Mouse (Mus musculus) forebrain, embryonic 10.5 days (tissue): ENCODE results near the gene Ttc29. TPM values are rescaled to one million over a fixed set of nuclear protein-coding genes. Genes with fewer than 3 reads are reported as not detected.

Experiments
- DNase-seq: peaks from one replicate; pipeline ENCODE4 v3.0.0-alpha.2; 2017; ENCODE audit warnings: low spot score; ENCODE audit errors: extremely low spot score
- H3K27ac ChIP-seq: fragments of 300-500 bp; sonication (generic); 2 replicates; pipeline ENCODE4 v1.5.1; 2016; ENCODE audit warnings: mild to moderate bottlenecking
- H3K27me3 ChIP-seq: fragments of 300-500 bp; sonication (generic); 2 replicates; pipeline ENCODE4 v1.6.1; 2016; ENCODE audit warnings: mild to moderate bottlenecking; ENCODE audit not compliant: poor library complexity, severe bottlenecking
- H3K36me3 ChIP-seq: fragments of 300-500 bp; sonication (generic); replicated peaks from 2 replicates; pipeline ENCODE4 v1.6.1; 2016; ENCODE audit warnings: mild to moderate bottlenecking, moderate library complexity
- H3K4me1 ChIP-seq: fragments of 300-500 bp; sonication (generic); 2 replicates; pipeline ENCODE4 v1.6.1; 2016
- H3K4me3 ChIP-seq: fragments of 300-500 bp; sonication (generic); 2 replicates; pipeline ENCODE4 v1.5.1; 2016; ENCODE audit warnings: mild to moderate bottlenecking, moderate library complexity
- H3K9me3 ChIP-seq: fragments of 300-500 bp; sonication (generic); 2 replicates; pipeline ENCODE4 v1.6.1; 2016; ENCODE audit warnings: mild to moderate bottlenecking, moderate library complexity
- WGBS: fragments of 180-500 bp; shearing (Covaris S2); methylation state at CpG from one replicate; pipeline ENCODE4 v1.1.7; 2016; 5-methylcytosine and 5-hydroxymethylcytosine counted together
- polyA plus RNA-seq: library from polyadenylated mRNA; unstranded; fragments of >200 nt; fragmentation: Nextera tagmentation; extraction: Ambion mirVana; gene quantifications from 2 replicates; pipeline ENCODE4 v1.2.1, GENCODE M21; 2016

Gene Ttc29
- polyA plus RNA-seq, 1 experiment from 2014 or later: 0.21 TPM

DNA sequence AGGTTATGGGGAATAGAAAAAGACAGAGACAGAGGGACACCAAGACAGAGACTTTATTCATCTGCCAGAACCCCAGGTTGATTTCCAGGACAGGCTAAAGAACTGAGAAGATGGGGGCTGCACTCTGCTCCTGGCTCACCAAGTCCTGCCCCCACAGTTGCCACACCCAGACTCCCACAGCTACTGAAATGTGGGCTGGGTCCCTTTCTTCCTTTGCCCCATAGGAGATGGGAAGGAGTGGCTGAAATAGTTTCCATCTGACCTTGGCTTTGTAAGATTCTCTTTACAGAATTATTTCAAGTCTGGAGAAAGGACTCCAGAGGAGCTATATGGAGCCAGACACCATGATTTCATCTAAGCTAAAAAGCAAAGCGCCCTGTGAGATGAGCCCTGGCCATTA, 219.4 kb downstream of the Ttc29 start:
- H3K36me3 ChIP-seq: no peaks in the 10 kb centered on the region
- no peak overlapping the region for H3K27ac ChIP-seq
- WGBS: 16% methylated on average over 1 of the region's 1 CpGs

DNA sequence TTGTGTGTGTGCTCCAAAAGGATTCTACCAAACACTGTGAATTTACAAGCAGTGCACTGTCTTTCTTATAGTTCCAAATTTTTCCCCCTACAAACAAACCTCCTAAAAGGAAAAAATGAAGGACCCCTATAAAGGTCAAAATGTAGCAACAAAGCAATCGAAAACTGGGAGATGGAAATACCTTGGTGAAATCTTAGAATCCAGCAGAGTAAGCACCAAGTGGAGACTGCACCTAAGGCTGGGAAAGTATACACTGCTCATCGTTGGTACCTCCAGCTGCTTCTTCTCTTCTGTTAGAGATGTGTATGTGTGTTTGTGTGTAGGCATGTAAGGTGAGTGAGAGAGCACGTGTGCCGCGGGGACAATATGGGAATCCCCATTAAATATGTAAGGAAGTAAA, 220.2 kb downstream of the Ttc29 start:
- no peak overlapping the region for H3K27ac ChIP-seq
- no peak overlapping the region for H3K4me3 ChIP-seq
- no peaks in the 10 kb centered on the region for H3K9me3 ChIP-seq
- H3K4me1 ChIP-seq: peaks cover 39% of the 10 kb centered on the region
- WGBS: 12% methylated on average over 5 of the region's 5 CpGs
- H3K36me3 ChIP-seq: no peaks in the 10 kb centered on the region
- DNase-seq: no peak
- peaks cover 100% of the 10 kb centered on the region for H3K27me3 ChIP-seq

More for the DNA sequence above, 219.4 kb downstream of the Ttc29 start:
- no peaks in the 10 kb centered on the region for H3K9me3 ChIP-seq
- H3K4me1 ChIP-seq: peaks cover 32% of the 10 kb centered on the region
- H3K27me3 ChIP-seq: peaks cover 100% of the 10 kb centered on the region
- no peak for DNase-seq
- no peak overlapping the region for H3K4me3 ChIP-seq

DNA sequence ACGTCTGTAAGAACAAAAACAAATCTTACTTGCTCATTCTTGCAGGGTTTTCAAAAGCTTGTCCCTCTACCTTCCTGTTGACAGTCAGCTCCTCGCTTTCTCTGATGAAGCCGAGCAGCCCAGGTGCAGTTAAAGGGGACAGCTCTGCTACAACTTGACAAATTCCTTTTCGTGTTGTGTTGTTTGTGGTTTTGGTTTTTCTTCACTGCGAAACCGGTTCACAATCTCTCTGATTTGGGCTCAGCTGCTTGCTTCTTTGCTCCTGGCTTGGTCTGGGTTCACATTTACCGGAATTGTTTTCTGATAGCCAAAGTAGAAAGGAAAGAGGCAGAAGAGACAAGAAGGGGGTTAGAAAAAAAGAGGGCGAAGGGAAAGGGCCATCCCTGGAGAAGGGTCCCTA, 221.2 kb downstream of the Ttc29 start:
- no peak for DNase-seq
- H3K27me3 ChIP-seq: peaks cover 100% of the 10 kb centered on the region
- no peaks in the 10 kb centered on the region for H3K36me3 ChIP-seq
- H3K9me3 ChIP-seq: no peaks in the 10 kb centered on the region
- no peak overlapping the region for H3K27ac ChIP-seq
- peaks cover 40% of the 10 kb centered on the region for H3K4me1 ChIP-seq
- 0 out of 2 replicates have a peak overlapping the region, but pooled peaks have one; percentile 10 for H3K4me3 ChIP-seq
- WGBS: 3% methylated on average over 8 of the region's 8 CpGs

DNA sequence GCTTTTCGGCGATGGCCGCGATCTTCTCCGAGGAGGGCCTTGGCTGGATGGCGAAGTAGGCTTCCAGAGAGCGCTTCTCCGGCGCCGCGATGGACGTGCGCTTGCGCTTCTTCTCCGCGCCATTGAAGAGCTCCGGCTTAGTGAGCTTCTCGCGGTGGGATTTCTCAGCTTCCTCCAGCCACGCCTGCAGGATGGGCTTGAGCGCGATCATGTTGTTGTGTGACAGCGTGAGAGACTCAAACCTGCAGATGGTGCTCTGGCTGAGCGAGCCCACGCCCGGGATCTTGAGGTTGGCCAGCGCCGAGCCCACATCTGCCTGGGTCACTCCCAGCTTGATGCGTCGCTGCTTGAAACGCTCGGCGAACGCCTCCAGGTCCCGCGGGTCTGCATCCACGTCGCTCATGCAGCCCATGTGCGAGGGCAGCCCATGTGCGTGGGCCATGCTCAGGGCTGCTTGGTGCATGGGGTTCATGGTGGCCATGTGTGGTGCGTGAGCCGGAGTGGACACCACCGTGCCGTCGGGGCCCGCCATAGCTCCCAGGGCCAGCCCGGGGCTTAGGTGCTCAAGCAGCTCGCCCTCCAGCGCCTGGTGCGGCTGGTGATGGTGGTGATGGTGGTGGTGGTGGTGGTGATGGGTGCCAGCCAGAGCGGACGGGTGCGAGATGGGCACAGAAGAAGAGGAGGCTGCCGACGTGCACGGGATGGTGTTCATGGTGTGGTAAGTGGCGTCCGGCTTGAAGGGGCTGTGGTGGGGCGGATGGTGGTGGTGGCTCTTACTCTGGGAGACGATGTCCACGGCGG, 221.9 kb downstream of the Ttc29 start:
- Histone ChIP-seq H3K4me3 (peak overlapping the region; percentile 10; the same call in 1 of the 2 replicates), H3K27me3 (peaks cover 100% of the 10 kb centered on the region), H3K36me3 (no peaks in the 10 kb centered on the region), H3K4me1 (peaks cover 40% of the 10 kb centered on the region), H3K27ac (no peak overlapping the region), H3K9me3 (no peaks in the 10 kb centered on the region)
- WGBS: under 1% methylated on average over 62 of the region's 62 CpGs
- DNase-seq: peak; percentile 27

DNA sequence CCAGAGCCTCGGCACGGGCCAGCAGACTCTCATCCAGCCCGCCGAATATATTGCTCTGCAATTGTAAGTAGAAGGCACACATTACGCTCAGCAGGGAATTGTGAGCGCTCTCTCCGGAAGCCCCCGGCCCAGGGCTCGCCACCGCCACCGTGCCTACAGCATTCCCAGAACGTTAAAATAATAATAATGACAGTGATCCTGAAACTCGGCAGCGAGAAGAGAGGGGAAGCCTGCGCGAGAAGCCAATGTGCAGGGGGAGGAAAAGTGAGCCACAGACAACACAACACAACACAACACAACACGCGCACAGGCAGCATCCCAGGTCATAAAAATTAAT, 222.5 kb downstream of the Ttc29 start:
- DNase-seq: no peak
- H3K4me3 ChIP-seq: peak overlapping the region; percentile 50; the same call in 1 of the 2 replicates
- WGBS: under 1% methylated on average over 18 of the region's 18 CpGs

DNA sequence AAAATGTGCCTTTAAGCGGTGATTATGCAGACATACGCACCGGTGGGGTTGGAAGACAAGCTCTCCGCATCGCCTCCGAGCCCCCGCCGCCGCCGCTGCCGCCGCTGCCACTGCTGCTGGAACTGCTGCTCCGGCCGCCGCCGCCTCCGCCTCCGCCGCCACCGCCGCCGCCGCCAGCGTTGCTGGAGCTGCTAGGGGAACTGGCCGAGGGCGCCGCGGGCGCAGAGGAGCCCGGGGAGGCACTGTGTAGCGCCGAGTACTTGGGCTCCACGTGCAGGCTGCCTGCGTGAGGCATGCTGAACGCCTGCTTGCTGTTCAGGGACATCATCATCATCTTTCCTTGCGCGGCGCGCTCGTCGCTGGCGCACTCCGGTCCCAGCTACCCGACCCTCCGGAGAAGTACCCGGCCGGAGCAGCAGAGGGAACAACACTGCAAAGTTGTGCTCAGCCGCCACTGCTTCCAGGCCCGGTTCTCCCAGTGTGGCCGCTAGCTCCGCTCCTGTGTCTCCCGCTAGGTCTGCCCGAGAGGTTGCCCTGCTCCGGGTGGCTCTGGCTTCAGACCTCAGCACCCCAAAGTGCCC, 223.1 kb downstream of the Ttc29 start, which contains the start of gene Pou4f2:
Gene Pou4f2, minus strand, starts transcription at position 575 of the 581 bp plus-strand sequence.
- no peak within 1 kb of the TSS for H3K27ac ChIP-seq
- H3K36me3 ChIP-seq: no peaks in the 10 kb centered on the region
- WGBS: under 1% methylated on average over 43 of the region's 54 CpGs
- H3K4me1 ChIP-seq: peaks cover 40% of the 10 kb centered on the region
- no peaks in the 10 kb centered on the region for H3K9me3 ChIP-seq
- peak within 1 kb of the TSS; percentile 50 for H3K4me3 ChIP-seq
- peak; percentile 69 for DNase-seq
- H3K27me3 ChIP-seq: peaks cover 100% of the 10 kb centered on the region

More for the DNA sequence above, 222.5 kb downstream of the Ttc29 start:
- Histone ChIP-seq H3K36me3 (no peaks in the 10 kb centered on the region), H3K27ac (no peak overlapping the region), H3K4me1 (peaks cover 40% of the 10 kb centered on the region), H3K9me3 (no peaks in the 10 kb centered on the region), H3K27me3 (peaks cover 100% of the 10 kb centered on the region)

DNA sequence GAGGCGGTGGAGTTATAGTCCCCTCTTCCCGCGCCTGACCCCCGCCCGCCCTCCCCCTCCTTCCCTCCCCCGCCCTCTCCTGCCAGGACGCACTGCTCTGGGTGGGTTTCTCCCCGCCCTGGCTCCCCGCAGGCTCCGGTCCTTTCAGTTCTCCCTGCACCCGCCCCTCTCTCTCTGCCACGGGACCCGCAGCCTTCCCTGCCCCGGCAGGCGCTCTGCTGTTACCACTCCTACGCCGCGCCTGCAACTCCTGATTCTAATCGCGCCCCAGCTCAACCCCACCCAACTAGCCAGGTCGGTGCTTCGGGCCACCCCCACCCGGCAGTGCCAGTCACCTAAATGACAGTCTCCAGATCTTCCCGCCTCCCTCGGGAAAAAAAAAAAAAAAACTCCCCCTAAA, 223.6 kb downstream of the Ttc29 start:
- H3K27ac ChIP-seq: no peak overlapping the region
- DNase-seq: peak; percentile 17

DNA sequence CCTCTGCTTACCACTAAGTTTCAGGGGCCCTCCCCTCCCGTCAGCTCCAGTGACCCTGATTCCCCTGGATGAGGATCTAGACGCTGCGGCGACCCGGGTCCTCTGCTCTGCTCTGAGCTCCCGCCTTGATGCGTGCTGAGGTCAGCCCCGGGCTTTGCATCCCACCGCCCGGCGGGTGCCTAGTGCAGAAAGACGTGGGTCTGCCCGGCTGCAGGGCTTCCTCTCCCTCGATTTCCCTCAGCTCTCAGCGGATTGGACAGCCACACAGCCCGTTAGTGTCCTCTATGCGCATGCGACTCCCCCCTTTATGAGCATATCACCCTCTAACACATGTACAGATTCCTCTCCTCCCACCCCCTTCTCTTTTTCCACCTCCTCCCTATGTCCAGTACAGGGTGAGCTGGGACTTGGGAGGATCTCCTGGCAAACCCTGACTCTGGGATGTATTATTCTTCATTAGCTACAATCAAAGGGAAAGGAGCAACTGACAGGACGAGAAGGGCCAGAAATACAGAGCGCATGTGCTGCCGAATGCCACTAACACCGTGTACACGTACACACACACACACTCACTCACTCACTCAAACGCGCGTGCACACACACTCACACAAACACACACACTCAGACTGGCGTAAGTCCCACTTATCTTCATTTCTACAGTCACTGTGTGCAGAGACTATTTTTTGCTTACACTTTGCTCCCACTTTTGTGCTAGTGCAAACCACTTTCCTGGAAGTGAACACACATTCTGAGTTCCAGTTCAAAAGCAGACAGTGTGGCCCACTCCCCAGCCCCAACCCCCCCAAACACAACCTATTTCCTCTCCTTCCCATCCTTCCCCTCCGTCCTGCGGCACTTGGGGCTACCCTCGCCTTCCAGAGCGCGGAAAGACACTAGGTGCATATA, 224.3 kb downstream of the Ttc29 start:
- no peaks in the 10 kb centered on the region for H3K9me3 ChIP-seq
- H3K4me1 ChIP-seq: peaks cover 40% of the 10 kb centered on the region
- WGBS: 1% methylated on average over 32 of the region's 32 CpGs
- H3K27ac ChIP-seq: no peak overlapping the region
- peak overlapping the region; percentile 50 for H3K4me3 ChIP-seq
- DNase-seq: peak; percentile 26
- peaks cover 100% of the 10 kb centered on the region for H3K27me3 ChIP-seq
- no peaks in the 10 kb centered on the region for H3K36me3 ChIP-seq

More for the DNA sequence above, 223.6 kb downstream of the Ttc29 start:
- Histone ChIP-seq H3K27me3 (peaks cover 100% of the 10 kb centered on the region), H3K4me3 (peak overlapping the region; percentile 50), H3K9me3 (no peaks in the 10 kb centered on the region), H3K36me3 (no peaks in the 10 kb centered on the region), H3K4me1 (peaks cover 40% of the 10 kb centered on the region)
- 2% methylated on average over 22 of the region's 25 CpGs for WGBS

DNA sequence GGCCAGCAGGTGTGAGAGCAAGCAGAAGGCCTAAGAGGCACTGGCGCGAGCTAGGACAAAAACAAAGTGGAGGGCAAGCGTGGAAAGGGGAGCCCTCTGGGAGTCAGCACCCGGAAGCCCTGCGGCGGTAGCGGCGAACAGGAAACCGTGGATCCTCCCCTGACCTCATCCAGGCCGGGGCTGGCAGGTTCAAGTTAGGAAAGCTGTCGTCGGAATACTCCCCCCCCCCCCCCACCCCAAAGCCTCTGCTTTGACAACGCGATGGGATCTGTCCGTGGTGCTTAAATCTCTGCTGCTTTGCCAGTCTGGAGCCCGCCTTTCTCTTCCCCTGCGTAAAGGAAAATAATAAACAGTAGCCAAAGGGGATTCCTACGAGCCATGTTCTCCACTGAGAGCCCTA, 225.0 kb downstream of the Ttc29 start:
- DNase-seq: peak; percentile 49
- Histone ChIP-seq H3K36me3 (no peaks in the 10 kb centered on the region), H3K4me3 (peak overlapping the region; percentile 7), H3K27ac (no peak overlapping the region), H3K9me3 (no peaks in the 10 kb centered on the region), H3K27me3 (peaks cover 100% of the 10 kb centered on the region), H3K4me1 (peaks cover 40% of the 10 kb centered on the region)
- under 1% methylated on average over 18 of the region's 18 CpGs for whole genome bisulfite sequencing

DNA sequence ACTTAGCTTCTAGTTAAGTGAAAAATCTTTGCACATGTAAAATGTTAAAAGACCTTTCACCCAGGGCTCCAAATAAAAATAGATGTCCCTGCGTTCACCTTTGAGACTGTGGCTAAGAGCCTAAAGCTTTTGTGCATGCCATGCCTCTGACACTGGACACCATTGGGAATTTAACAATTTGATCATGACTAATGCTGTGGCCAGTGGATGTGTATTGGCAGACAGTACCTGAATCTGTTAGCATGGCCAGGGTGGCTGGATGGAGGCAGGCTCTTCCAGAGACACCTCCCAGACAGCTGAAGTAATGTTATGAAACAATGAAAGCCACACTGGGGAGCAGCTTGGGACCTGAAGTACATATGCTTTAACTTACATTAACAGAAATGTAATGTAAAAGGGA, 229.7 kb downstream of the Ttc29 start:
- no peaks in the 10 kb centered on the region for H3K36me3 ChIP-seq
- no peaks in the 10 kb centered on the region for H3K9me3 ChIP-seq
- no peak for DNase-seq
- WGBS: 88% methylated on average over 1 of the region's 1 CpGs
- peaks cover 63% of the 10 kb centered on the region for H3K27me3 ChIP-seq
- no peak overlapping the region for H3K27ac ChIP-seq
- H3K4me1 ChIP-seq: peaks cover 6% of the 10 kb centered on the region
- H3K4me3 ChIP-seq: no peak overlapping the region
